Mouse (Mus musculus): Measurements from ENCODE around the gene 9230104L09Rik. TPM values are rescaled to one million over a fixed set of nuclear protein-coding genes. Genes with fewer than 3 reads are reported as not detected.

Gene 9230104L09Rik
- polyA plus RNA-seq (2014; fragmentation: Nextera tagmentation; extraction: Ambion mirVana) = not detected in 2 replicates

DNA sequence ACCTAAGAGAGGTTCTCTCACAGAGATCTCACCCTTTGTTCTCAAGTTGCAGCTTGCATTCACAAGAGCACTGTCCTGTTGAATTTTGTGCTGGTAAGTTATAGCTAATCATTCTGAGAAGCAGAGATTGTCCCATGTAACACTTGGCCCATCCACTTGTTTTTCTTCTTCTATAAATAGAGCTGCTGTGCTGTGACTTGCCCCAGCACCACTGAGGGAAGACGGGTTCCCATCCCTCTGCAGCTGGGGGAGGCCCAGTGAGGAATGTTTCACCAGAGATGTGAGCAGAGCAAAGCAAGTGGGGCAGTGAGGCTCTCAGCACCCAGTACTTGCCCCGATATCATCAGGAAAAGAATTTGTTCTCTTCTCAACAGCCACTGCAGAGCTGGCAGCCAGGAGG, at the start of gene 9230104L09Rik:
TSS of gene 9230104L09Rik (minus strand) at position 73 of the 400 bp plus-strand sequence.
- no peaks in the 10 kb centered on the region for H3K36me3 ChIP-seq (ENCODE audit: control insufficient read depth, insufficient read depth, low read length)
- H3K9me3 ChIP-seq (replicated peaks; ENCODE audit: control insufficient read depth, low read length) = no peaks in the 10 kb centered on the region
- 0 out of 2 replicates have a peak within 1 kb of the TSS, but pooled peaks have one; percentile 2 for H3K4me2 ChIP-seq
- H3K27me3 ChIP-seq (ENCODE audit: control insufficient read depth, insufficient read depth, low read length) = no peaks in the 10 kb centered on the region
- peak within 1 kb of the TSS; percentile 54 for H3K27ac ChIP-seq (ENCODE audit: low read depth, low read length)
- H3K9ac ChIP-seq (ENCODE audit: low read depth, low read length) = no peak within 1 kb of the TSS
- peak; percentile 67; the same call in 1 of the 2 replicates for ATAC-seq (replicated peaks; ENCODE audit: insufficient number of reproducible peaks, low FRiP score, low TSS enrichment)
- WGBS (ENCODE audit: insufficient replicate concordance) = 18% methylated on average over 2 of the region's 2 CpGs
- H3K4me3 ChIP-seq (ENCODE audit: low read depth, low read length) = no peak within 1 kb of the TSS
- H3K4me1 ChIP-seq (ENCODE audit: control insufficient read depth, insufficient read depth, low read length) = peaks cover 5% of the 10 kb centered on the region; the same call in 1 of the 2 replicates

DNA sequence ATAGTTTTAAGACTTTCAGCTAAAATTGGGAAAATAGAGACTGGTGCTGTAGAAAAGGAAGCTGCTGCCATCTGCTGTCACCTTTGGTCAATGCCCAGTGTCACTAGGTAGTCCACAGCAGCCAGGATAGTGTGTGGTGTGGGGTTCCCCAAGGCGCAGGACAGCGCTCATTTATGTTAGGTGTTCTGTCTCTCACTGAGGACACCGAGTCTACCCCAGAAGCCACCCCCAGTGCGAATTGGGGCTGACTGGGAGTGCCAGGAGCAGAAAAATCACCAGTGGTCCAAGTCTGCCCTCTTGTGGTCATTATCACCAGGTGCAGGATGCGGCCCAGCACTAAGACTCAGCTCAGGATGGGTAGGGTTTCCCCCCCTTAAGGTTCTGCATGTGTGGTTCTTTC, 37.4 kb upstream of the 9230104L09Rik start:
- Histone ChIP-seq H3K9me3 (replicated peaks; ENCODE audit: control insufficient read depth, low read length) (no peaks in the 10 kb centered on the region), H3K36me3 (ENCODE audit: control insufficient read depth, insufficient read depth, low read length) (no peaks in the 10 kb centered on the region), H3K4me1 (ENCODE audit: control insufficient read depth, insufficient read depth, low read length) (no peaks in the 10 kb centered on the region), H3K4me2 (peak overlapping the region; percentile 47), H3K27ac (ENCODE audit: low read depth, low read length) (no peak overlapping the region), H3K9ac (ENCODE audit: low read depth, low read length) (no peak overlapping the region), H3K27me3 (ENCODE audit: control insufficient read depth, insufficient read depth, low read length) (no peaks in the 10 kb centered on the region), H3K4me3 (ENCODE audit: low read depth, low read length) (no peak overlapping the region)
- WGBS (ENCODE audit: insufficient replicate concordance) = 5% methylated on average over 5 of the region's 5 CpGs
- ATAC-seq (replicated peaks; ENCODE audit: insufficient number of reproducible peaks, low FRiP score, low TSS enrichment) = peak; percentile 73; the same call in 1 of the 2 replicates

DNA sequence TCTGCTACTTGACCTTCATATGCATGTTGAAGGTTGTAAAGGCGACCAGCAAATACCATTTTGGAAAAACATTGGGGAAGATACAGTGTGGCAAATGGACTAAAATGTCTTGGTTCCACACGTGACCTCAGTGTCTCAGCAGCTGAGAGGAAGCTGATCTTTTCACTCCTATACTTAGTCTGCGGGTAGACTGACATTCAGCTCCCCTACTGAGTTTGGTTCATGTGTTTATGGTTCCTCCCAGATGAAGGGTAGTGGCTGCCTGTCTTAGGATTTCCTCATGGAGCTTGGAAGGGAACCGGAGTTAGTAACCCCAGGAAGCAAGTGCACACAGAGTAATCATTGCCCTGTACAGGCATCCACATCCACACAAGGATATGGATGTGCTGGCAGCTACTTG, 35.5 kb upstream of the 9230104L09Rik start:
- H3K4me1 ChIP-seq (ENCODE audit: control insufficient read depth, insufficient read depth, low read length) = no peaks in the 10 kb centered on the region
- WGBS (ENCODE audit: insufficient replicate concordance) = 63% methylated on average over 4 of the region's 4 CpGs
- no peak overlapping the region for H3K4me2 ChIP-seq
- H3K9me3 ChIP-seq (replicated peaks; ENCODE audit: control insufficient read depth, low read length) = no peaks in the 10 kb centered on the region
- H3K27ac ChIP-seq (ENCODE audit: low read depth, low read length) = no peak overlapping the region
- H3K9ac ChIP-seq (ENCODE audit: low read depth, low read length) = no peak overlapping the region
- ATAC-seq (replicated peaks; ENCODE audit: insufficient number of reproducible peaks, low FRiP score, low TSS enrichment) = no peak
- no peaks in the 10 kb centered on the region for H3K36me3 ChIP-seq (ENCODE audit: control insufficient read depth, insufficient read depth, low read length)
- no peaks in the 10 kb centered on the region for H3K27me3 ChIP-seq (ENCODE audit: control insufficient read depth, insufficient read depth, low read length)
- no peak overlapping the region for H3K4me3 ChIP-seq (ENCODE audit: low read depth, low read length)

DNA sequence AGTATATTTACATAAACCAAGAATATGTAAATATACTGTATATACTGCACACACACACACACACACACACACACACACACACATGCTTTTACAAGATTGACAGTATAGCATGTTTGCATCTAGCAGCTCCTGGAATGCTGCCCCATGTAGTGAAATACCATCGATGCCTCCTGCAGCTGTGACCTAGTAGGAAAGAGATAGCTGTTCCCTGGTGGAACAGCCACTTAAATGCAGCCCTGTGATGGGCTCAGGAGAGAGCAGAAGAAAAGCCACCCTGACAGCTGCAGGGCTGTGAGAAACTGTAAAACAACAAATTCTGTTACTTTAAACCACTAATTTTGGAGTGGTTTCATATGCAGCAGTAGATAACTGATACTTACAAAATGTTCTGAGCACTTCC, 31.4 kb upstream of the 9230104L09Rik start:
- ATAC-seq (replicated peaks; ENCODE audit: insufficient number of reproducible peaks, low FRiP score, low TSS enrichment) = no peak
- Histone ChIP-seq H3K4me2 (no peak overlapping the region), H3K36me3 (ENCODE audit: control insufficient read depth, insufficient read depth, low read length) (no peaks in the 10 kb centered on the region), H3K27me3 (ENCODE audit: control insufficient read depth, insufficient read depth, low read length) (no peaks in the 10 kb centered on the region), H3K27ac (ENCODE audit: low read depth, low read length) (no peak overlapping the region), H3K9me3 (replicated peaks; ENCODE audit: control insufficient read depth, low read length) (no peaks in the 10 kb centered on the region), H3K9ac (ENCODE audit: low read depth, low read length) (no peak overlapping the region), H3K4me3 (ENCODE audit: low read depth, low read length) (no peak overlapping the region), H3K4me1 (ENCODE audit: control insufficient read depth, insufficient read depth, low read length) (no peaks in the 10 kb centered on the region)
- 33% methylated on average over 1 of the region's 1 CpGs for WGBS (ENCODE audit: insufficient replicate concordance)

DNA sequence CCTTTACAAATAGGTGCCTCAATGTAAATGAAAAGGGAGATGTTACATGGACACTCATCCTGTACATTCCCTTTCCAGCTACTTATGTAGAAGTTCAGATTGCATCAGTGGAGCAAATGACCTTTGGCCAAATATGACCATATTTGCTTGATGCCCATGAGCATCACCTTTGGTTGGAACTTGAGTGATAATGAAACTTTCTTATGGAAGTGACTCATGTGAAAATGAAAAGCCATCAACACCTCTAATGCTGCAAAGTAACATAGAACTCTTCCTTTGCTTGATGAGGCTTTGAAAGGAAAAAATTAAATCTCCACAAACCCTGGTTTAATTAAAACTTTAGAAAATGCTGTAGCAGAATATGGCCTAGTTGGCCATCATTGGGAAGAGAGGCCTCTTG, 28.3 kb upstream of the 9230104L09Rik start:
- no peak overlapping the region for H3K4me2 ChIP-seq
- no peak for ATAC-seq (replicated peaks; ENCODE audit: insufficient number of reproducible peaks, low FRiP score, low TSS enrichment)
- no peak overlapping the region for H3K9ac ChIP-seq (ENCODE audit: low read depth, low read length)
- no peaks in the 10 kb centered on the region for H3K27me3 ChIP-seq (ENCODE audit: control insufficient read depth, insufficient read depth, low read length)
- no peak overlapping the region for H3K4me3 ChIP-seq (ENCODE audit: low read depth, low read length)
- no peaks in the 10 kb centered on the region for H3K9me3 ChIP-seq (replicated peaks; ENCODE audit: control insufficient read depth, low read length)
- H3K36me3 ChIP-seq (ENCODE audit: control insufficient read depth, insufficient read depth, low read length) = no peaks in the 10 kb centered on the region
- no peak overlapping the region for H3K27ac ChIP-seq (ENCODE audit: low read depth, low read length)
- H3K4me1 ChIP-seq (ENCODE audit: control insufficient read depth, insufficient read depth, low read length) = no peaks in the 10 kb centered on the region

DNA sequence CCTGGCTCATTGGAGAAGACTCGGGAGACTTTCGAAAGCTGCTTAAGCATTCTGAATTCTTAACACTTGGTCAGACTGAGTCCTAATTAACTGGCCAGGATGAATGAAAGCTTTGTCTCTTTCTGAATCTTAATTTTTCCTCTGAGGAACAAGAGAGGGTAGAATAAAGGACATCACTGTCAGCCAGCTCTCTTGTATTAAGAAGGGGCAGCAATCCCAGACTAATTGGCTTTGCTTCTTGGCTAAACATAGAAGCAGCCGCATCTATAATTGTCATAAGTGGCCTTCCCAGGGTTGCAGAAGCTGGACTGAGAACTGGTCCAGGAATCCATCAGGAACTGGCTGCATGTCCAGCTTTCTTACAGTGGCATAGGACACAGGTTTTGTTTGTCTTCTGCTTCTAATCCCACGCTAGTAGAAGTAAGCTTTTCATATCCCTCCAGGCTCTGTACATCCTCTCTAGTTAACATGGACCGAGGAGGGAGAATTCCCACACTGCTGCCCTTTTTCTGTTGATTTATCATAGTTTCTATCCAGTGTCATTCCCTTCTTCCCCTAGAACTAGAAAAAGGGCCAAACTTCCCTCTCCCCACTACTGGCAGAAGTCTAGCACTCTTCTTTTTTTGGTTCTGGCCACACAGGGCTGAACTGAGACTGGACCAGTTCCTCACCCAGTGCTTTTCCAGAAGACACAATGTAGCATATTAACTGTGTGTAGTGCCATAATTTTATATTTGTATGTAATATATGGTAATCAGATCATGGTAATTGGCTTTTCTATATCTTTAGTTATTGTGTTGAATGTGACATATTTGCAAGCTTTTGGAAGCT, 25.4 kb upstream of the 9230104L09Rik start:
- no peaks in the 10 kb centered on the region for H3K9me3 ChIP-seq (replicated peaks; ENCODE audit: control insufficient read depth, low read length)
- no peak overlapping the region for H3K9ac ChIP-seq (ENCODE audit: low read depth, low read length)
- H3K4me3 ChIP-seq (ENCODE audit: low read depth, low read length) = no peak overlapping the region
- no peak overlapping the region for H3K4me2 ChIP-seq
- H3K27ac ChIP-seq (ENCODE audit: low read depth, low read length) = no peak overlapping the region
- 70% methylated on average over 5 of the region's 5 CpGs for WGBS (ENCODE audit: insufficient replicate concordance)
- no peak for ATAC-seq (replicated peaks; ENCODE audit: insufficient number of reproducible peaks, low FRiP score, low TSS enrichment)
- no peaks in the 10 kb centered on the region for H3K27me3 ChIP-seq (ENCODE audit: control insufficient read depth, insufficient read depth, low read length)
- no peaks in the 10 kb centered on the region for H3K4me1 ChIP-seq (ENCODE audit: control insufficient read depth, insufficient read depth, low read length)
- H3K36me3 ChIP-seq (ENCODE audit: control insufficient read depth, insufficient read depth, low read length) = no peaks in the 10 kb centered on the region

DNA sequence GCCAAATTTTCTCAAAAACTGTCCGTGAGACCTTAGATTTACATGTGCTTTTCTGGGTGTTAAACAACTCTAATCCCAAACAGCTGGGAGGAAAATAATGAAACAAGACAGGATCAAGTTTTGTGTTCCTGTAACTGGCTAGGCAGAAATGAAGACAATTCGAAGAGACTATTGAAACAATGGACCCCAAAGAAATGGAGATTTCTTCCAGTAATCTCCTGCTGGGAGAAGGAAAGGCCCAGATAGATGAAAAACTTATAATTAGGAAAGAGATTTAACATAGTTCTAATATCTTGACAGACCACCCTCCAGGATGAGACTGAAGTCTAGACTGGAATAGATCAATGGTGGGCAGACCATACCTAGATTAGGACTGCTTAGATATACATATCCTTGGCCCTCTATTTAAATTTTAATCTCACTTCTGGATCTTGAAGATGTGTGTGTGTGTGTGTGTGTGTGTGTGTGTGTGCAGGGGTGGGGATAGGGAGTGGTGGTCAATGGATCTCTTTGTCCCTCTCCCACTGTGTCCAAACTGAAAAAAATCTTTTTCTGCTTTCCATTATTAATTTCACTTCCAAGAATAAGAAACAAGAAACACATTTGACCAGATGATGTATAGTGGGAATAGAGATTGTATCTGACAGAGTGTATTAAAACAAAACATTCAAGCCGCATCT, 24.6 kb upstream of the 9230104L09Rik start:
- no peak for ATAC-seq (replicated peaks; ENCODE audit: insufficient number of reproducible peaks, low FRiP score, low TSS enrichment)
- no peak overlapping the region for H3K4me2 ChIP-seq
- H3K27ac ChIP-seq (ENCODE audit: low read depth, low read length) = no peak overlapping the region
- H3K36me3 ChIP-seq (ENCODE audit: control insufficient read depth, insufficient read depth, low read length) = no peaks in the 10 kb centered on the region
- H3K27me3 ChIP-seq (ENCODE audit: control insufficient read depth, insufficient read depth, low read length) = no peaks in the 10 kb centered on the region
- H3K9me3 ChIP-seq (replicated peaks; ENCODE audit: control insufficient read depth, low read length) = no peaks in the 10 kb centered on the region
- WGBS (ENCODE audit: insufficient replicate concordance) = 75% methylated on average over 3 of the region's 3 CpGs
- no peak overlapping the region for H3K4me3 ChIP-seq (ENCODE audit: low read depth, low read length)
- no peak overlapping the region for H3K9ac ChIP-seq (ENCODE audit: low read depth, low read length)
- H3K4me1 ChIP-seq (ENCODE audit: control insufficient read depth, insufficient read depth, low read length) = no peaks in the 10 kb centered on the region

DNA sequence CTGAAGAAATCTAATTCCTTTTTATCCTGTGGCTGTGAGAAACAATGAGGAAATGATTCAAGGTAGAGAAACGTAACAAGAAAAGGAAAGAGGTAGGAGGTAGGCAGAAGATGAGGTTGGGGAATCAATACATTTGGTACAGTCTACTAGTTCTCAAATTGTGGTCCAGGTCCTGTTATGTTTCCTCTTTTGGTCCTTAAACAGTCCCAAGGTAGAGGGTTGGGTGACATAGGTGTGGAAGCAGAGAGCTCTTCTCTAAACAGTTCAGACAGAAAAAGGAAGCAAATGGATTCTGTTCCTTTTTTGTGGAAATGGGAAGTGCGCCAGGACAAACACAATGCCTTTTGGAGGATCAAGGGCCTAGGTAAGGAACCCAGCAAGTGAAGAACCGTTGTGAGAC, 24.0 kb upstream of the 9230104L09Rik start:
- no peaks in the 10 kb centered on the region for H3K4me1 ChIP-seq (ENCODE audit: control insufficient read depth, insufficient read depth, low read length)
- no peaks in the 10 kb centered on the region for H3K36me3 ChIP-seq (ENCODE audit: control insufficient read depth, insufficient read depth, low read length)
- H3K9me3 ChIP-seq (replicated peaks; ENCODE audit: control insufficient read depth, low read length) = no peaks in the 10 kb centered on the region
- no peak overlapping the region for H3K9ac ChIP-seq (ENCODE audit: low read depth, low read length)
- no peak overlapping the region for H3K27ac ChIP-seq (ENCODE audit: low read depth, low read length)
- H3K4me2 ChIP-seq = no peak overlapping the region
- H3K27me3 ChIP-seq (ENCODE audit: control insufficient read depth, insufficient read depth, low read length) = no peaks in the 10 kb centered on the region
- no peak for ATAC-seq (replicated peaks; ENCODE audit: insufficient number of reproducible peaks, low FRiP score, low TSS enrichment)
- 79% methylated on average over 3 of the region's 3 CpGs for WGBS (ENCODE audit: insufficient replicate concordance)
- H3K4me3 ChIP-seq (ENCODE audit: low read depth, low read length) = no peak overlapping the region
